Mouse (Mus musculus): ENCODE results near the gene Spdef.

Gene Spdef

GRCm38 (mm10) chr17:27675453-27675852 is 53.3 kb downstream of the Spdef start:
- DNase-seq, result no peak

GRCm38 (mm10) chr17:27673945-27674344 is 54.8 kb downstream of the Spdef start:
- DNase-seq, result peak; percentile 52

- no peak for DNase-seq
Observed at GRCm38 (mm10) chr17:27671720-27672119, 57.0 kb downstream of the Spdef start.

All from layer of hippocampus, adult 9-11 months (tissue).